Mouse (Mus musculus): ENCODE measurements around the gene Tnxb. TPM values are rescaled to one million over a fixed set of nuclear protein-coding genes. Genes with fewer than 3 reads are reported as not detected.
A peak's percentile ranks its signal among the peaks of the same experiment; 100 is the strongest.

Gene Tnxb
- polyA plus RNA-seq, 1 experiment from 2014 or later, result 0.62 TPM

DNA sequence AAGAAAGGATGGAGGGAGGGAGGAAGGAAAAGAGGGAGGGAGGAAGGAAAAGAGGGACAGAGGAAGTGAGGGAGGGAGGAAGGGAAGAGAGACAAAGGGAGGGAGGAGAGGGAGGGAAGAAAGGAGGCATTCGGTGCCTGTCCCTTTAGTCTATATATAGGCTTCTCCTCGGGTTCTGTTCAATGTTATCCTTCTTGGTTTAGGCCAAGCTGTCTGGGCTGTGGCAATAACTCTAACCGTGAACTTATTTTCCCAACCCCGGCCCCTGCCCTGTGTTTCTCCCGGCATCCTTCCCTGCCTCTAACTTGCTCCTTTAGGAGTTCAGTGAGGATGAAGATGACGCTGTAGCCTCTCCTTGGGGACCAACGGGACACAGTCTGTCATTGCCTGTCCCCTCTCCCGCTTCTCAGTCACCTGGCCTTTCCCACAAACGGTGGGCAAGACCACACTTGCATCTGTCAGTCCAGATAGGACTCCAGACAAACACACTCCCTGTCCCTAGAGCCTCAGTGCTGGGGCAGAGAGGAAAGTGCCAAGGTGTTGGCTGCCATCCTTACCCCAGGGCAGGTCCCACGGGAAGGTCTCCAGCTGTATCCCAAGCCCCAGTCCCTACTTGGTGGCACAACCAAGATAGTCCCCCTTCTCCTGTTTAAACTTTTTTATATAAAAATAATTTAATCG lies 4.3 kb downstream of the Tnxb start:
- Histone ChIP-seq H3K9ac (ENCODE audit: low read length) (no peak overlapping the region), H3K36me3 (ENCODE audit: control insufficient read depth, insufficient read depth, low read length) (no peaks in the 10 kb centered on the region), H3K9me3 (ENCODE audit: control insufficient read depth, low read length) (no peaks in the 10 kb centered on the region), H3K4me2 (ENCODE audit: low read depth, low read length) (no peak overlapping the region), H3K27me3 (ENCODE audit: control insufficient read depth, insufficient read depth, low read depth, low read length) (peaks cover 63% of the 10 kb centered on the region), H3K27ac (ENCODE audit: low read length) (no peak overlapping the region), H3K4me1 (replicated peaks; ENCODE audit: control insufficient read depth, insufficient read depth, low read length) (peaks cover 26% of the 10 kb centered on the region), H3K4me3 (ENCODE audit: low read length) (no peak overlapping the region)
- no peak for ATAC-seq (ENCODE audit: low read depth)
- 43% methylated on average over 11 of the region's 11 CpGs for WGBS

- peaks cover 62% of the 10 kb centered on the region for H3K27me3 ChIP-seq (ENCODE audit: control insufficient read depth, insufficient read depth, low read depth, low read length)
- H3K9me3 ChIP-seq (ENCODE audit: control insufficient read depth, low read length), result no peaks in the 10 kb centered on the region
- H3K4me1 ChIP-seq (replicated peaks; ENCODE audit: control insufficient read depth, insufficient read depth, low read length), result peaks cover 26% of the 10 kb centered on the region
- no peak overlapping the region for H3K4me2 ChIP-seq (ENCODE audit: low read depth, low read length)
- no peak overlapping the region for H3K4me3 ChIP-seq (ENCODE audit: low read length)
- no peaks in the 10 kb centered on the region for H3K36me3 ChIP-seq (ENCODE audit: control insufficient read depth, insufficient read depth, low read length)
- no peak overlapping the region for H3K9ac ChIP-seq (ENCODE audit: low read length)
- ATAC-seq (ENCODE audit: low read depth), result peak; percentile 17; the same call in 1 of the 2 replicates
- no peak overlapping the region for H3K27ac ChIP-seq (ENCODE audit: low read length)
- 32% methylated on average over 13 of the region's 13 CpGs for WGBS
Measured at GRCm38 (mm10) chr17:34675205-34676092, 5.1 kb downstream of the Tnxb start.

- Histone ChIP-seq H3K27ac (ENCODE audit: low read length) (no peak overlapping the region), H3K4me2 (ENCODE audit: low read depth, low read length) (no peak overlapping the region), H3K9ac (ENCODE audit: low read length) (no peak overlapping the region), H3K9me3 (ENCODE audit: control insufficient read depth, low read length) (no peaks in the 10 kb centered on the region), H3K4me3 (ENCODE audit: low read length) (no peak overlapping the region), H3K36me3 (ENCODE audit: control insufficient read depth, insufficient read depth, low read length) (no peaks in the 10 kb centered on the region), H3K4me1 (replicated peaks; ENCODE audit: control insufficient read depth, insufficient read depth, low read length) (peaks cover 25% of the 10 kb centered on the region), H3K27me3 (ENCODE audit: control insufficient read depth, insufficient read depth, low read depth, low read length) (peaks cover 56% of the 10 kb centered on the region)
- ATAC-seq (ENCODE audit: low read depth), result no peak
- 47% methylated on average over 6 of the region's 6 CpGs for WGBS
Measured at GRCm38 (mm10) chr17:34676093-34676460, 5.7 kb downstream of the Tnxb start.

- Histone ChIP-seq H3K27me3 (ENCODE audit: control insufficient read depth, insufficient read depth, low read depth, low read length) (peaks cover 50% of the 10 kb centered on the region), H3K4me2 (ENCODE audit: low read depth, low read length) (no peak overlapping the region), H3K4me3 (ENCODE audit: low read length) (no peak overlapping the region), H3K4me1 (replicated peaks; ENCODE audit: control insufficient read depth, insufficient read depth, low read length) (peaks cover 20% of the 10 kb centered on the region), H3K36me3 (ENCODE audit: control insufficient read depth, insufficient read depth, low read length) (no peaks in the 10 kb centered on the region), H3K9ac (ENCODE audit: low read length) (no peak overlapping the region), H3K27ac (ENCODE audit: low read length) (no peak overlapping the region), H3K9me3 (ENCODE audit: control insufficient read depth, low read length) (no peaks in the 10 kb centered on the region)
- WGBS, result 50% methylated on average over 12 of the region's 12 CpGs
- ATAC-seq (ENCODE audit: low read depth), result no peak
Measured at GRCm38 (mm10) chr17:34676671-34677070, 6.3 kb downstream of the Tnxb start.

DNA sequence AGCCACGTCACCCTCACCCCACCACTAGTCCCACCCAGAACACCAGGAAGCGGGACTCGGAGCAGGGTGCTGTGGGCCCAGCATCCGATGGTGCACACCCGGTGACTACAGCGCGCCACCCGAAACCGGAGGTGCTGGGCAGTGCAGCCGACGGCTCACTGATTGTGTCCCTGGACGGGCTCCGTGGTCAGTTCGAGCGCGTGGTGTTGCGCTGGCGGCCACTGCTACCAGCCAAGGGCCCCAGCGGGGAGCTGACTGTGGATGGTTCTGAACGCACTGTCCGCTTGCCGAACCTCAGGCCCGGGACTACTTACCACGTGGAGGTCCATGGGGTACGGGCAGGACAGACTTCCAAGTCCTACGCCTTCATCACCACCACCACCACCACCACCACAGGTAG lies 9.9 kb downstream of the Tnxb start:
- Histone ChIP-seq H3K4me3 (ENCODE audit: low read length) (no peak overlapping the region), H3K27ac (ENCODE audit: low read length) (no peak overlapping the region), H3K36me3 (ENCODE audit: control insufficient read depth, insufficient read depth, low read length) (no peaks in the 10 kb centered on the region), H3K27me3 (ENCODE audit: control insufficient read depth, insufficient read depth, low read depth, low read length) (peaks cover 21% of the 10 kb centered on the region), H3K4me1 (replicated peaks; ENCODE audit: control insufficient read depth, insufficient read depth, low read length) (peaks cover 31% of the 10 kb centered on the region), H3K4me2 (ENCODE audit: low read depth, low read length) (no peak overlapping the region), H3K9ac (ENCODE audit: low read length) (no peak overlapping the region), H3K9me3 (ENCODE audit: control insufficient read depth, low read length) (no peaks in the 10 kb centered on the region)
- WGBS, result 79% methylated on average over 26 of the region's 26 CpGs
- ATAC-seq (ENCODE audit: low read depth), result no peak

GRCm38 (mm10) chr17:34680621-34681020 lies 10.3 kb downstream of the Tnxb start:
- H3K9me3 ChIP-seq (ENCODE audit: control insufficient read depth, low read length), result no peaks in the 10 kb centered on the region
- H3K27ac ChIP-seq (ENCODE audit: low read length), result no peak overlapping the region
- H3K4me2 ChIP-seq (ENCODE audit: low read depth, low read length), result no peak overlapping the region
- peaks cover 30% of the 10 kb centered on the region for H3K4me1 ChIP-seq (replicated peaks; ENCODE audit: control insufficient read depth, insufficient read depth, low read length)
- no peak for ATAC-seq (ENCODE audit: low read depth)
- H3K27me3 ChIP-seq (ENCODE audit: control insufficient read depth, insufficient read depth, low read depth, low read length), result peaks cover 21% of the 10 kb centered on the region
- no peak overlapping the region for H3K4me3 ChIP-seq (ENCODE audit: low read length)
- 68% methylated on average over 4 of the region's 4 CpGs for WGBS
- no peaks in the 10 kb centered on the region for H3K36me3 ChIP-seq (ENCODE audit: control insufficient read depth, insufficient read depth, low read length)
- no peak overlapping the region for H3K9ac ChIP-seq (ENCODE audit: low read length)

DNA sequence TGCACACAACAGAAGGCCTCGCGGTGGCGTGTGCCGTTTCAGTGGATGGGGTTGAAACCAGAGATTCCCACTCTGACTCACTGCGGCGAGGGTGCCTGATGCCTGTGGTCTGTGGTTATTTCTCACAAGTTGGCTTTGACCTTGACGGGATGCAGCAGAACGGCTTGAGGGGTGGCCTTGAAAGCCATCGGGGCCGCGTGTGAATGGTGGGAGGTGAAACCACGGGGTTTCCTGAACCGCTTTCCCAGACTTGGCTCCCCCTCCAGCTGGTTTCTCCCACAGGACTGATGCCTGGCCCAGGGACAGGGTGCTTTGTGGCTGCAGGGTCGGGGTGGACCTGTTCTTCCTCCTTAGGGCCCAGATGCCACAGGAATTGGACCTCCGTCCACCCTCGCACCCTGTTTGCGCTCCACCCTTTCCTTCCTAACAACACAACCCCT lies 10.8 kb downstream of the Tnxb start:
- H3K9me3 ChIP-seq (ENCODE audit: control insufficient read depth, low read length), result no peaks in the 10 kb centered on the region
- no peak for ATAC-seq (ENCODE audit: low read depth)
- H3K4me1 ChIP-seq (replicated peaks; ENCODE audit: control insufficient read depth, insufficient read depth, low read length), result peaks cover 25% of the 10 kb centered on the region
- H3K4me3 ChIP-seq (ENCODE audit: low read length), result no peak overlapping the region
- peaks cover 21% of the 10 kb centered on the region for H3K27me3 ChIP-seq (ENCODE audit: control insufficient read depth, insufficient read depth, low read depth, low read length)
- no peak overlapping the region for H3K9ac ChIP-seq (ENCODE audit: low read length)
- H3K36me3 ChIP-seq (ENCODE audit: control insufficient read depth, insufficient read depth, low read length), result no peaks in the 10 kb centered on the region
- WGBS, result 65% methylated on average over 17 of the region's 17 CpGs
- H3K27ac ChIP-seq (ENCODE audit: low read length), result no peak overlapping the region
- H3K4me2 ChIP-seq (ENCODE audit: low read depth, low read length), result no peak overlapping the region

GRCm38 (mm10) chr17:34681881-34682536 lies 11.7 kb downstream of the Tnxb start:
- H3K4me2 ChIP-seq (ENCODE audit: low read depth, low read length), result no peak overlapping the region
- whole genome bisulfite sequencing, result 57% methylated on average over 11 of the region's 11 CpGs
- H3K4me3 ChIP-seq (ENCODE audit: low read length), result no peak overlapping the region
- H3K27ac ChIP-seq (ENCODE audit: low read length), result no peak overlapping the region
- peaks cover 24% of the 10 kb centered on the region for H3K4me1 ChIP-seq (replicated peaks; ENCODE audit: control insufficient read depth, insufficient read depth, low read length)
- no peaks in the 10 kb centered on the region for H3K36me3 ChIP-seq (ENCODE audit: control insufficient read depth, insufficient read depth, low read length)
- no peak overlapping the region for H3K9ac ChIP-seq (ENCODE audit: low read length)
- peaks cover 20% of the 10 kb centered on the region for H3K27me3 ChIP-seq (ENCODE audit: control insufficient read depth, insufficient read depth, low read depth, low read length)
- no peak for ATAC-seq (ENCODE audit: low read depth)
- no peaks in the 10 kb centered on the region for H3K9me3 ChIP-seq (ENCODE audit: control insufficient read depth, low read length)

DNA sequence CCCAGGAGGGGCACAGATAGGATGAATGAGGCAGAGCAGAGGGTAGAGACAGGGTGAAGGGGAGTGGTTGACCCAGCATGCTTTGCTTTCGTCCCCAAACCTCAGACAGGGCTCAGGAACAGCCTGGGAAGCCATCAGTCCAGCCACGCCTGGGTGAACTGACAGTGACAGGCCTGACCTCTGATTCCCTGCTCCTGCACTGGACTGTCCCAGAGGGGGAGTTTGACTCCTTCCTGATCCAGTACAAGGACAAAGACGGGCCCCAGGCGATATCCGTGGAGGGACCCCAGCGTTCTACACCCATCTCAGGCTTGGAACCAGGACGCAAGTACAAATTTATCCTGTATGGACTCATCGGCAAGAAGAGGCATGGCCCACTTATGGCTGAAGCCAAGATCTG lies 12.8 kb downstream of the Tnxb start:
- WGBS, result 71% methylated on average over 8 of the region's 8 CpGs

More for the DNA sequence above, 12.8 kb downstream of the Tnxb start:
- Histone ChIP-seq H3K4me1 (replicated peaks; ENCODE audit: control insufficient read depth, insufficient read depth, low read length) (peaks cover 24% of the 10 kb centered on the region), H3K4me3 (ENCODE audit: low read length) (no peak overlapping the region), H3K27ac (ENCODE audit: low read length) (no peak overlapping the region), H3K9me3 (ENCODE audit: control insufficient read depth, low read length) (no peaks in the 10 kb centered on the region), H3K36me3 (ENCODE audit: control insufficient read depth, insufficient read depth, low read length) (no peaks in the 10 kb centered on the region), H3K9ac (ENCODE audit: low read length) (no peak overlapping the region), H3K4me2 (ENCODE audit: low read depth, low read length) (no peak overlapping the region), H3K27me3 (ENCODE audit: control insufficient read depth, insufficient read depth, low read depth, low read length) (peaks cover 17% of the 10 kb centered on the region)
- no peak for ATAC-seq (ENCODE audit: low read depth)
